Mouse (Mus musculus): ENCODE measurements around the gene Tbata. TPM values are rescaled to one million over a fixed set of nuclear protein-coding genes. Genes with fewer than 3 reads are reported as not detected.

Gene Tbata
- polyA plus RNA-seq, 1 experiment: 1,293 TPM

- Histone ChIP-seq H3K27ac (ENCODE audit: control insufficient read depth, insufficient read depth, low read length) (0 out of 2 replicates have a peak within 1 kb of the TSS, but pooled peaks have one; percentile 13), H3K36me3 (ENCODE audit: control insufficient read depth, insufficient read depth, low read length) (no peaks in the 10 kb centered on the region), H3K4me3 (ENCODE audit: control insufficient read depth, insufficient read depth, low read length) (peak within 1 kb of the TSS; percentile 56), H3K4me1 (replicated peaks; ENCODE audit: control insufficient read depth, insufficient read depth, low read length) (no peaks in the 10 kb centered on the region; the same call in 1 of the 2 replicates), H3K27me3 (ENCODE audit: control insufficient read depth, insufficient read depth, low read length) (no peaks in the 10 kb centered on the region)
- TF ChIP-seq POLR2A (IDR thresholded peaks at IDR 0.05; ENCODE audit: control insufficient read depth, extremely low read depth, insufficient read depth, low read length, poor library complexity): peak; percentile 84
- TF ChIP-seq CTCF (IDR thresholded peaks at IDR 0.05; ENCODE audit: borderline replicate concordance, control insufficient read depth, extremely low read depth, insufficient read depth, low read length, poor library complexity): peak; percentile 98
- WGBS: under 1% methylated on average over 82 of the region's 82 CpGs
- DNase-seq: peak; percentile 87
Measured at GRCm38 (mm10) chr10:61147157-61148040, 24.4 kb upstream of the Tbata start, which contains the start of gene Sgpl1. Sgpl1 (minus strand) TSS chr10:61147703.

- H3K4me1 ChIP-seq (replicated peaks; ENCODE audit: control insufficient read depth, insufficient read depth, low read length): no peaks in the 10 kb centered on the region; the same call in 1 of the 2 replicates
- H3K27ac ChIP-seq (ENCODE audit: control insufficient read depth, insufficient read depth, low read length): no peak overlapping the region
- no peaks in the 10 kb centered on the region for H3K36me3 ChIP-seq (ENCODE audit: control insufficient read depth, insufficient read depth, low read length)
- no peaks in the 10 kb centered on the region for H3K27me3 ChIP-seq (ENCODE audit: control insufficient read depth, insufficient read depth, low read length)
- H3K4me3 ChIP-seq (ENCODE audit: control insufficient read depth, insufficient read depth, low read length): no peak overlapping the region
- WGBS: 93% methylated on average over 3 of the region's 3 CpGs
- TF ChIP-seq POLR2A (IDR thresholded peaks at IDR 0.05; ENCODE audit: control insufficient read depth, extremely low read depth, insufficient read depth, low read length, poor library complexity): no peak
- no peak for TF ChIP-seq CTCF (IDR thresholded peaks at IDR 0.05; ENCODE audit: borderline replicate concordance, control insufficient read depth, extremely low read depth, insufficient read depth, low read length, poor library complexity)
- DNase-seq: no peak
Measured at GRCm38 (mm10) chr10:61149476-61149875, 22.3 kb upstream of the Tbata start.

GRCm38 (mm10) chr10:61150616-61151015 is 21.1 kb upstream of the Tbata start:
- TF ChIP-seq CTCF (IDR thresholded peaks at IDR 0.05; ENCODE audit: borderline replicate concordance, control insufficient read depth, extremely low read depth, insufficient read depth, low read length, poor library complexity) (no peak), POLR2A (IDR thresholded peaks at IDR 0.05; ENCODE audit: control insufficient read depth, extremely low read depth, insufficient read depth, low read length, poor library complexity) (no peak)
- Histone ChIP-seq H3K27me3 (ENCODE audit: control insufficient read depth, insufficient read depth, low read length) (no peaks in the 10 kb centered on the region), H3K27ac (ENCODE audit: control insufficient read depth, insufficient read depth, low read length) (no peak overlapping the region), H3K4me1 (replicated peaks; ENCODE audit: control insufficient read depth, insufficient read depth, low read length) (no peaks in the 10 kb centered on the region; the same call in 1 of the 2 replicates), H3K36me3 (ENCODE audit: control insufficient read depth, insufficient read depth, low read length) (no peaks in the 10 kb centered on the region), H3K4me3 (ENCODE audit: control insufficient read depth, insufficient read depth, low read length) (no peak overlapping the region)
- no peak for DNase-seq
- 82% methylated on average over 6 of the region's 6 CpGs for WGBS

- TF ChIP-seq POLR2A (IDR thresholded peaks at IDR 0.05; ENCODE audit: control insufficient read depth, extremely low read depth, insufficient read depth, low read length, poor library complexity) (no peak), CTCF (IDR thresholded peaks at IDR 0.05; ENCODE audit: borderline replicate concordance, control insufficient read depth, extremely low read depth, insufficient read depth, low read length, poor library complexity) (no peak)
- Histone ChIP-seq H3K27me3 (ENCODE audit: control insufficient read depth, insufficient read depth, low read length) (no peaks in the 10 kb centered on the region), H3K4me3 (ENCODE audit: control insufficient read depth, insufficient read depth, low read length) (no peak overlapping the region), H3K4me1 (replicated peaks; ENCODE audit: control insufficient read depth, insufficient read depth, low read length) (no peaks in the 10 kb centered on the region), H3K27ac (ENCODE audit: control insufficient read depth, insufficient read depth, low read length) (no peak overlapping the region), H3K36me3 (ENCODE audit: control insufficient read depth, insufficient read depth, low read length) (no peaks in the 10 kb centered on the region)
- no peak for DNase-seq
Measured at GRCm38 (mm10) chr10:61152131-61152530, 19.6 kb upstream of the Tbata start.

- WGBS: 87% methylated on average over 3 of the region's 3 CpGs
- Histone ChIP-seq H3K4me3 (ENCODE audit: control insufficient read depth, insufficient read depth, low read length) (no peak overlapping the region), H3K36me3 (ENCODE audit: control insufficient read depth, insufficient read depth, low read length) (no peaks in the 10 kb centered on the region), H3K4me1 (replicated peaks; ENCODE audit: control insufficient read depth, insufficient read depth, low read length) (no peaks in the 10 kb centered on the region), H3K27ac (ENCODE audit: control insufficient read depth, insufficient read depth, low read length) (no peak overlapping the region), H3K27me3 (ENCODE audit: control insufficient read depth, insufficient read depth, low read length) (no peaks in the 10 kb centered on the region)
- TF ChIP-seq POLR2A (IDR thresholded peaks at IDR 0.05; ENCODE audit: control insufficient read depth, extremely low read depth, insufficient read depth, low read length, poor library complexity) (no peak), CTCF (IDR thresholded peaks at IDR 0.05; ENCODE audit: borderline replicate concordance, control insufficient read depth, extremely low read depth, insufficient read depth, low read length, poor library complexity) (no peak)
- no peak for DNase-seq
Measured at GRCm38 (mm10) chr10:61155611-61156010, 16.1 kb upstream of the Tbata start.

GRCm38 (mm10) chr10:61156453-61156852 is 15.3 kb upstream of the Tbata start:
- Histone ChIP-seq H3K4me1 (replicated peaks; ENCODE audit: control insufficient read depth, insufficient read depth, low read length) (no peaks in the 10 kb centered on the region), H3K27me3 (ENCODE audit: control insufficient read depth, insufficient read depth, low read length) (no peaks in the 10 kb centered on the region), H3K36me3 (ENCODE audit: control insufficient read depth, insufficient read depth, low read length) (no peaks in the 10 kb centered on the region), H3K27ac (ENCODE audit: control insufficient read depth, insufficient read depth, low read length) (no peak overlapping the region), H3K4me3 (ENCODE audit: control insufficient read depth, insufficient read depth, low read length) (no peak overlapping the region)
- TF ChIP-seq CTCF (IDR thresholded peaks at IDR 0.05; ENCODE audit: borderline replicate concordance, control insufficient read depth, extremely low read depth, insufficient read depth, low read length, poor library complexity): no peak
- TF ChIP-seq POLR2A (IDR thresholded peaks at IDR 0.05; ENCODE audit: control insufficient read depth, extremely low read depth, insufficient read depth, low read length, poor library complexity): no peak
- DNase-seq: no peak
- WGBS: 86% methylated on average over 2 of the region's 2 CpGs

Data from thymus, adult 2 months (tissue).